Mouse (Mus musculus) ovary, postnatal 36 days (tissue): ENCODE results near the gene Exoc3l4.

Experiments
- DNase-seq: peaks from one replicate; pipeline ENCODE4 v3.0.0; 2022; ENCODE audit warnings: low spot score, mixed read lengths

Gene Exoc3l4

GRCm38 (mm10) chr12:111411631-111412355, 5.0 kb upstream of the Exoc3l4 start:
- DNase-seq = no peak

GRCm38 (mm10) chr12:111412581-111413284, 4.1 kb upstream of the Exoc3l4 start:
- DNase-seq = no peak

GRCm38 (mm10) chr12:111413300-111413699, 3.5 kb upstream of the Exoc3l4 start:
- peak; percentile 88 for DNase-seq

- no peak for DNase-seq
Observed at GRCm38 (mm10) chr12:111419918-111420317, 3.1 kb downstream of the Exoc3l4 start.

GRCm38 (mm10) chr12:111420946-111421709, 4.3 kb downstream of the Exoc3l4 start:
- no peak for DNase-seq

GRCm38 (mm10) chr12:111422852-111423251, 6.0 kb downstream of the Exoc3l4 start:
- no peak for DNase-seq

GRCm38 (mm10) chr12:111423570-111424129, 6.8 kb downstream of the Exoc3l4 start:
- no peak for DNase-seq

- no peak for DNase-seq
Observed at GRCm38 (mm10) chr12:111424547-111424946, 7.7 kb downstream of the Exoc3l4 start.

- DNase-seq = peak; percentile 83
Observed at GRCm38 (mm10) chr12:111425258-111425657, 8.4 kb downstream of the Exoc3l4 start.

- peak; percentile 89 for DNase-seq
Observed at GRCm38 (mm10) chr12:111425789-111426460, 9.1 kb downstream of the Exoc3l4 start.

GRCm38 (mm10) chr12:111427438-111428113, 10.8 kb downstream of the Exoc3l4 start:
- DNase-seq = no peak

- no peak for DNase-seq
Observed at GRCm38 (mm10) chr12:111428364-111428763, 11.5 kb downstream of the Exoc3l4 start.

- DNase-seq = peak; percentile 42
Observed at GRCm38 (mm10) chr12:111428961-111429911, 12.4 kb downstream of the Exoc3l4 start.

GRCm38 (mm10) chr12:111430049-111430867, 13.4 kb downstream of the Exoc3l4 start:
- DNase-seq = no peak

- DNase-seq = no peak
Observed at GRCm38 (mm10) chr12:111430868-111431817, 14.3 kb downstream of the Exoc3l4 start.

GRCm38 (mm10) chr12:111432097-111432496, 15.3 kb downstream of the Exoc3l4 start:
- no peak for DNase-seq

- no peak for DNase-seq
Observed at GRCm38 (mm10) chr12:111432751-111433331, 16.0 kb downstream of the Exoc3l4 start.
